Comparison of ENCODE assay signal across 11 mouse cellular contexts in genomic region chr1:179146730-179147167, GRCm38 (mm10).
DNase-seq lines count a peak whose midpoint lies in the region; ATAC-seq and TF ChIP-seq lines count a peak whose summit lies in the region.
"Had no signal": no experiment of that assay in that cellular context is flagged by ENCODE, and none has a peak within 500 bp of the region (broad histone marks: within the 10 kb centered on the region; RNA-seq: fewer than 3 reads in every experiment).

No protein-coding gene starts in this region.

- 73% methylated on average over 9 of the region's 9 CpGs for WGBS in lung, adult 2 months
- 27% methylated on average over 9 of the region's 9 CpGs for WGBS in embryonic facial prominence, embryonic 15.5 days
- 46% methylated on average over 9 of the region's 9 CpGs for WGBS in stomach, embryonic 15.5 days
- 50% methylated on average over 9 of the region's 9 CpGs for WGBS in midbrain, embryonic 14.5 days

- H3K9me3 ChIP-seq in embryonic facial prominence, embryonic 15.5 days (replicated peaks) = no peaks in the 10 kb centered on the region
- no peaks in the 10 kb centered on the region for H3K9me3 ChIP-seq in stomach, embryonic 15.5 days
- no peaks in the 10 kb centered on the region for H3K9me3 ChIP-seq in midbrain, embryonic 14.5 days (ENCODE audit: control insufficient read depth, low read length)
- H3K9me3 ChIP-seq: G1E; hindbrain, embryonic 12.5 days had no signal

- TF ChIP-seq CTCF in lung, adult 2 months (IDR thresholded peaks at IDR 0.05; ENCODE audit: insufficient read depth, low read length) = no peak
- no peak for TF ChIP-seq CTCF in gastrocnemius, adult 2 months (IDR thresholded peaks at IDR 0.05)

- H3K4me1 ChIP-seq in lung, adult 2 months (ENCODE audit: control insufficient read depth, insufficient read depth, low read length) = no peaks in the 10 kb centered on the region
- H3K4me1 ChIP-seq in embryonic facial prominence, embryonic 15.5 days = peaks cover 46% of the 10 kb centered on the region
- H3K4me1 ChIP-seq in stomach, embryonic 15.5 days = peaks cover 4% of the 10 kb centered on the region; the same call in 1 of the 2 replicates
- no peaks in the 10 kb centered on the region for H3K4me1 ChIP-seq in midbrain, embryonic 14.5 days (ENCODE audit: control insufficient read depth, insufficient read depth, low read length)

- DNase-seq in lung, postnatal 36 days = peak; percentile 14
- no peak for DNase-seq in lung, adult 2 months
- peak; percentile 53 to 82 for DNase-seq in kidney, adult 8-10 months
- DNase-seq in gastrocnemius, adult 2 months = no peak
- DNase-seq in layer of hippocampus, adult 9-10 months (ENCODE audit: low spot score) = no peak
- DNase-seq in midbrain, embryonic 14.5 days = no peak

- no peak for TF ChIP-seq POLR2A in lung, adult 2 months (IDR thresholded peaks at IDR 0.05; ENCODE audit: borderline replicate concordance, extremely low read depth, low read depth, low read length)

- ATAC-seq in embryonic facial prominence, embryonic 15.5 days (ENCODE audit: insufficient number of reproducible peaks, low FRiP score, low TSS enrichment, low read depth) = peak; percentile 58
- ATAC-seq in stomach, embryonic 15.5 days (ENCODE audit: insufficient read depth, low FRiP score, low read depth) = peak; percentile 20; the same call in 1 of the 2 replicates
- no peak for ATAC-seq in midbrain, embryonic 14.5 days (ENCODE audit: low FRiP score, low TSS enrichment)

- intact Hi-C loops in gastrocnemius, adult 2 months (cut with DNase I) = loop anchor here (10.0 kb wide), 1 partner anchor 462 kb away; no protein-coding TSS in a partner anchor

- peak overlapping the region; percentile 40 for H3K27ac ChIP-seq in embryonic facial prominence, embryonic 15.5 days (replicated peaks)
- H3K27ac ChIP-seq in stomach, embryonic 15.5 days = peak overlapping the region; percentile 44; the same call in 1 of the 2 replicates
- H3K27ac ChIP-seq in gastrocnemius, adult 2 months = no peak overlapping the region
- no peak overlapping the region for H3K27ac ChIP-seq in midbrain, embryonic 14.5 days (replicated peaks; ENCODE audit: low read depth, low read length)
- H3K27ac ChIP-seq: hindbrain, embryonic 12.5 days had no signal

- H3K36me3 ChIP-seq in embryonic facial prominence, embryonic 15.5 days = no peaks in the 10 kb centered on the region
- no peaks in the 10 kb centered on the region for H3K36me3 ChIP-seq in stomach, embryonic 15.5 days
- no peaks in the 10 kb centered on the region for H3K36me3 ChIP-seq in midbrain, embryonic 14.5 days (ENCODE audit: control insufficient read depth, insufficient read depth, low read length)
- H3K36me3 ChIP-seq: G1E; hindbrain, embryonic 12.5 days had no signal

- H3K9ac ChIP-seq in embryonic facial prominence, embryonic 15.5 days = no peak overlapping the region
- H3K9ac ChIP-seq in stomach, embryonic 15.5 days = no peak overlapping the region
- no peak overlapping the region for H3K9ac ChIP-seq in midbrain, embryonic 14.5 days (replicated peaks; ENCODE audit: low read length)
- H3K9ac ChIP-seq: hindbrain, embryonic 12.5 days had no signal

- H3K4me3 ChIP-seq in lung, adult 2 months (replicated peaks; ENCODE audit: extremely low read depth, low read depth, low read length) = no peak overlapping the region
- H3K4me3 ChIP-seq in embryonic facial prominence, embryonic 15.5 days (replicated peaks) = no peak overlapping the region
- H3K4me3 ChIP-seq in stomach, embryonic 15.5 days (replicated peaks) = no peak overlapping the region
- no peak overlapping the region for H3K4me3 ChIP-seq in gastrocnemius, adult 2 months
- no peak overlapping the region for H3K4me3 ChIP-seq in midbrain, embryonic 14.5 days (replicated peaks; ENCODE audit: low read depth, low read length)
- H3K4me3 ChIP-seq: erythroblast, embryonic 14.5 days; hindbrain, embryonic 12.5 days had no signal

- H3K4me2 ChIP-seq in embryonic facial prominence, embryonic 15.5 days (replicated peaks) = no peak overlapping the region
- H3K4me2 ChIP-seq in stomach, embryonic 15.5 days = no peak overlapping the region
- no peak overlapping the region for H3K4me2 ChIP-seq in midbrain, embryonic 14.5 days (ENCODE audit: low read length)
- H3K4me2 ChIP-seq: hindbrain, embryonic 12.5 days had no signal

- H3K27me3 ChIP-seq in embryonic facial prominence, embryonic 15.5 days = no peaks in the 10 kb centered on the region
- H3K27me3 ChIP-seq in stomach, embryonic 15.5 days (replicated peaks) = no peaks in the 10 kb centered on the region
- H3K27me3 ChIP-seq in midbrain, embryonic 14.5 days (ENCODE audit: control insufficient read depth, insufficient read depth, low read length) = no peaks in the 10 kb centered on the region

Comparison
In these comparisons a context has a peak if more than half of its experiments do, and no peak if none do; other contexts are left out.
1. DNase-seq: peak in lung, postnatal 36 days (single experiment) and kidney, adult 8-10 months (2 of 2); none in lung, adult 2 months (single experiment), gastrocnemius, adult 2 months (single experiment), layer of hippocampus, adult 9-10 months (single experiment) and midbrain, embryonic 14.5 days (single experiment).
2. H3K27ac ChIP-seq: peak in embryonic facial prominence, embryonic 15.5 days (single experiment) and stomach, embryonic 15.5 days (single experiment); none in gastrocnemius, adult 2 months (single experiment) and midbrain, embryonic 14.5 days (single experiment).